Comparison of ENCODE assay signal across 8 mouse cellular contexts in the genomic region with DNA sequence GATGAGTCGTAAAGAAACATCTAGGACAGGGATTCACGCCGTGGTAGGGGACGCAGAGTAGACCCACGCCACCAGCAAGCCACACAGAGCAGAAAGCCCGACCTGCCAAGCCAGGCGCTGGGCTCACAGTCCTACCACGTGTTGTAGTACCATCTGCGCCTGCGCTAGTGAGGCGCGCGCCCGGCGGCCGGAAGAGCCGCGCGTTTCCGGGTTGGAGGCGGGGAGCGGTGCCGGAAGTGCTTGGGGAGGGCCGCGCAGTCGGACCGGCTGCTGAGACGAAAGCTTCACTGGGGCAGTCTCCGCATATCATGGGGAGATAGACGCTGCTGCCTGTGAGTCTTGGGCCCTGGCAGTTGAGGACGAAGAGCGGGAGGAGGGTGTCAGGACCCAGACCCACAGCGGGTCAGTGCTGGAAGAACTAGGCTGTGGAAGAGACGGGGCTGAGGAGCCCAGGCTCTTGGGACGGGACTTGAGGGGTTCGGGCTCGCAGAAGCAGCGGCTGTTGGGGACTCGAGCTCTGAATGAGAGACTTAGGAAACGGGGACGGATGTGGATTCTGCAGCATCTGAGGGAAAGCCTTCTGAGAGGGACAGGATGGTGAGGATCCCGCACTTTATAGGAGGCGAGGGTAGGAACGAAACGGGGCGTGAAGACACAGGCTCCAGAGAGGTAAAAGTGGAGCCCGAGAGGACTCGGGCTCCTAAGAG. TPM values are rescaled to one million over a fixed set of nuclear protein-coding genes. Genes with fewer than 3 reads are reported as not detected.
A peak's percentile ranks its signal among the peaks of the same experiment; 100 is the strongest.
DNase-seq lines count a peak whose midpoint lies in the region; ATAC-seq and TF ChIP-seq lines count a peak whose summit lies in the region.

TSS of gene Taf12 (plus strand) at position 220 of the 707 bp plus-strand sequence.

- peaks cover 4% of the 10 kb centered on the region; the same call in 1 of the 2 replicates for H3K79me2 ChIP-seq in liver, adult 2 months (ENCODE audit: control insufficient read depth, insufficient read depth, low read length)
- peaks cover 23% of the 10 kb centered on the region for H3K79me2 ChIP-seq in myocyte (ENCODE audit: control insufficient read depth, insufficient read depth)

- peak within 1 kb of the TSS; percentile 77 for H3ac ChIP-seq in myocyte (ENCODE audit: control insufficient read depth, insufficient read length)

- peak; percentile 90 for ATAC-seq in heart, embryonic 11.5 days (replicated peaks; ENCODE audit: insufficient number of reproducible peaks, low FRiP score, low TSS enrichment)
- ATAC-seq in kidney, embryonic 16.5 days (ENCODE audit: low FRiP score, low TSS enrichment), result peak; percentile 87

- peak within 1 kb of the TSS; percentile 74 for H3K27ac ChIP-seq in bone marrow macrophage, adult 2 months (ENCODE audit: insufficient read depth, low read depth, low read length)
- peak within 1 kb of the TSS; percentile 85 for H3K27ac ChIP-seq in embryonic fibroblast, embryonic 13.5 days (ENCODE audit: insufficient read depth, low read length)
- H3K27ac ChIP-seq in heart, embryonic 11.5 days (ENCODE audit: low read depth, low read length), result peak within 1 kb of the TSS; percentile 68
- peak within 1 kb of the TSS; percentile 86 for H3K27ac ChIP-seq in kidney, embryonic 16.5 days (ENCODE audit: low read length)
- peak within 1 kb of the TSS; percentile 72 for H3K27ac ChIP-seq in liver, adult 2 months (replicated peaks; ENCODE audit: insufficient read depth, low read depth, low read length)

- H3K9ac ChIP-seq in heart, embryonic 11.5 days (ENCODE audit: low read depth, low read length), result peak within 1 kb of the TSS; percentile 89
- H3K9ac ChIP-seq in kidney, embryonic 16.5 days (replicated peaks; ENCODE audit: low read length), result peak within 1 kb of the TSS; percentile 84
- H3K9ac ChIP-seq in liver, adult 2 months (ENCODE audit: low read depth, low read length), result peak within 1 kb of the TSS; percentile 92

- TF ChIP-seq POLR2A in bone marrow macrophage, adult 2 months (IDR thresholded peaks at IDR 0.05; ENCODE audit: borderline replicate concordance, low read depth, low read length), result peak; percentile 100
- TF ChIP-seq POLR2A in embryonic fibroblast, embryonic 13.5 days (IDR thresholded peaks at IDR 0.05; ENCODE audit: low read depth, low read length), result peak; percentile 100
- TF ChIP-seq POLR2A in liver, adult 2 months (IDR thresholded peaks at IDR 0.05; ENCODE audit: extremely low read depth, insufficient read depth, low read length), result peak; percentile 95
- TF ChIP-seq POLR2A in myocyte (IDR thresholded peaks at IDR 0.05; ENCODE audit: insufficient read length, low read depth), result peak; percentile 98

- H3K4me2 ChIP-seq in heart, embryonic 11.5 days, result peak within 1 kb of the TSS; percentile 96
- peak within 1 kb of the TSS; percentile 82 for H3K4me2 ChIP-seq in kidney, embryonic 16.5 days (replicated peaks; ENCODE audit: low read depth, low read length)
- peak within 1 kb of the TSS; percentile 99 for H3K4me2 ChIP-seq in myocyte (ENCODE audit: low read depth)

- H3K4me3 ChIP-seq in bone marrow macrophage, adult 2 months (ENCODE audit: insufficient read depth, low read length), result peak within 1 kb of the TSS; percentile 82
- peak within 1 kb of the TSS; percentile 86 for H3K4me3 ChIP-seq in embryonic fibroblast, embryonic 13.5 days (ENCODE audit: insufficient read depth, low read length)
- peak within 1 kb of the TSS; percentile 55 for H3K4me3 ChIP-seq in heart, embryonic 11.5 days (ENCODE audit: low read depth, low read length)
- H3K4me3 ChIP-seq in kidney, embryonic 16.5 days (ENCODE audit: low read length), result peak within 1 kb of the TSS; percentile 70
- peak within 1 kb of the TSS; percentile 85 for H3K4me3 ChIP-seq in liver, adult 2 months (ENCODE audit: insufficient read depth, low read depth, low read length)
- peak within 1 kb of the TSS; percentile 97 for H3K4me3 ChIP-seq in myocyte

- peaks cover 18% of the 10 kb centered on the region for H3K4me1 ChIP-seq in bone marrow macrophage, adult 2 months (ENCODE audit: control insufficient read depth, insufficient read depth, low read length)
- no peaks in the 10 kb centered on the region for H3K4me1 ChIP-seq in embryonic fibroblast, embryonic 13.5 days (ENCODE audit: control insufficient read depth, insufficient read depth, low read length)
- H3K4me1 ChIP-seq in heart, embryonic 11.5 days (ENCODE audit: control insufficient read depth, insufficient read depth, low read length), result peaks cover 8% of the 10 kb centered on the region; the same call in 1 of the 2 replicates
- peaks cover 22% of the 10 kb centered on the region for H3K4me1 ChIP-seq in kidney, embryonic 16.5 days (ENCODE audit: insufficient read depth, low read length)
- no peaks in the 10 kb centered on the region for H3K4me1 ChIP-seq in liver, adult 2 months (ENCODE audit: control insufficient read depth, insufficient read depth, low read length)

- no peaks in the 10 kb centered on the region for H3K9me3 ChIP-seq in heart, embryonic 11.5 days (replicated peaks; ENCODE audit: control insufficient read depth, low read length)
- H3K9me3 ChIP-seq in kidney, embryonic 16.5 days (ENCODE audit: low read length), result no peaks in the 10 kb centered on the region

- H3K36me3 ChIP-seq in heart, embryonic 11.5 days (ENCODE audit: control insufficient read depth, insufficient read depth, low read length), result no peaks in the 10 kb centered on the region
- H3K36me3 ChIP-seq in kidney, embryonic 16.5 days (ENCODE audit: insufficient read depth, low read length), result no peaks in the 10 kb centered on the region
- no peaks in the 10 kb centered on the region for H3K36me3 ChIP-seq in liver, adult 2 months (ENCODE audit: control insufficient read depth, insufficient read depth, low read length)
- no peaks in the 10 kb centered on the region for H3K36me3 ChIP-seq in myocyte (ENCODE audit: control insufficient read depth, insufficient read depth)
- H3K36me3 ChIP-seq in splenic B cell, adult 2 months (ENCODE audit: control insufficient read depth, insufficient read depth, low read length, poor library complexity, severe bottlenecking), result no peaks in the 10 kb centered on the region

- no peak for TF ChIP-seq CTCF in bone marrow macrophage, adult 2 months (IDR thresholded peaks at IDR 0.05; ENCODE audit: low read depth, low read length)
- no peak for TF ChIP-seq CTCF in embryonic fibroblast, embryonic 13.5 days (IDR thresholded peaks at IDR 0.05; ENCODE audit: borderline replicate concordance, insufficient read depth, low read length)
- TF ChIP-seq CTCF in liver, adult 2 months (IDR thresholded peaks at IDR 0.05; ENCODE audit: low read depth, low read length), result no peak

- peak; percentile 98 for DNase-seq in A20 (ENCODE audit: low read depth, low spot score)
- DNase-seq in liver, adult 2 months (ENCODE audit: extremely low read depth, low read depth, low spot score), result peak; percentile 78
- peak; percentile 96 for DNase-seq in splenic B cell, adult 2 months (ENCODE audit: low read depth, low spot score)

- WGBS in heart, embryonic 11.5 days (ENCODE audit: insufficient replicate concordance), result under 1% methylated on average over 48 of the region's 48 CpGs
- 0% methylated on average over 48 of the region's 48 CpGs for WGBS in kidney, embryonic 16.5 days
- WGBS in liver, adult 2 months, result under 1% methylated on average over 48 of the region's 48 CpGs

- H3K27me3 ChIP-seq in heart, embryonic 11.5 days (ENCODE audit: control insufficient read depth, insufficient read depth, low read length), result no peaks in the 10 kb centered on the region
- no peaks in the 10 kb centered on the region for H3K27me3 ChIP-seq in kidney, embryonic 16.5 days (ENCODE audit: insufficient read depth, low read length)
- no peaks in the 10 kb centered on the region for H3K27me3 ChIP-seq in liver, adult 2 months (ENCODE audit: control insufficient read depth, insufficient read depth, low read length)
- no peaks in the 10 kb centered on the region for H3K27me3 ChIP-seq in myocyte (ENCODE audit: control insufficient read depth, insufficient read depth, insufficient read length)
- H3K27me3 ChIP-seq in splenic B cell, adult 2 months (ENCODE audit: control insufficient read depth, insufficient read depth, low read length, poor library complexity, severe bottlenecking), result no peaks in the 10 kb centered on the region

TF ChIP-seq in myocyte, 11 proteins besides CTCF, POLR2A, EP300 and RAD21:
- TF ChIP-seq USF1 (IDR thresholded peaks at IDR 0.05; ENCODE audit: low read depth) (peak; percentile 76), CEBPB (IDR thresholded peaks at IDR 0.05; ENCODE audit: insufficient read depth, poor library complexity, severe bottlenecking) (no peak), POLR2AphosphoS2 (IDR thresholded peaks at IDR 0.05; ENCODE audit: insufficient read length, low read depth) (peak; percentile 97), E2F4 (IDR thresholded peaks at IDR 0.05; ENCODE audit: insufficient read depth) (peak; percentile 12), REST (IDR thresholded peaks at IDR 0.05; ENCODE audit: insufficient read depth, insufficient read length) (no peak), MAX (IDR thresholded peaks at IDR 0.05; ENCODE audit: low read depth) (peak; percentile 81), MYOD1 (IDR thresholded peaks at IDR 0.05; ENCODE audit: control insufficient read depth in 1 of 3, insufficient read length in 2 of 3, low read depth in 2 of 3) (peak in 1 of 3 experiments; percentile 18), MYOG (IDR thresholded peaks at IDR 0.05; ENCODE audit: control insufficient read depth in 1 of 3, insufficient read depth in 1 of 3, insufficient read length in 2 of 3, low read depth in 2 of 3) (peak in 1 of 3 experiments; percentile 35)

RNA-seq across cellular contexts. Expression of gene Taf12, which starts in this region (rescaled TPM):
- polyA plus RNA-seq in bone marrow macrophage, adult 2 months (2012; ENCODE audit: insufficient read depth, insufficient read length, missing spikeins), result 33.6 and 38.5 TPM in 2 replicates
- polyA plus RNA-seq in embryonic fibroblast, embryonic 13.5 days (2011; ENCODE audit: insufficient read length, low read depth, missing spikeins), result 36.5 and 38.3 TPM in 2 replicates
- polyA plus RNA-seq in heart, embryonic 11.5 days (2014; fragmentation: Nextera tagmentation; extraction: Ambion mirVana), result 35.7 and 37.3 TPM in 2 replicates
- 42.9 and 45.7 TPM in 2 replicates for polyA plus RNA-seq in kidney, embryonic 16.5 days (2015; fragmentation: Nextera tagmentation; extraction: Ambion mirVana)
- 5.7 and 7.5 TPM in 2 replicates for total RNA-seq in liver, adult 2 months (2014; rRNA removed)
- polyA plus RNA-seq in liver, adult 2 months (2012; rRNA removed), result 5.0 and 5.1 TPM in 2 replicates
- polyA plus RNA-seq in myocyte (2012; fragmentation: generic; extraction: Trizol), result 26.6 TPM

Comparison
In these comparisons a context has a peak if more than half of its experiments do, and no peak if none do; other contexts are left out.
1. Peak in every context shown above with its lines: DNase-seq, ATAC-seq, H3K4me3 ChIP-seq and H3K27ac ChIP-seq.